Mouse (Mus musculus): ENCODE measurements around the gene Apln.

- TF ChIP-seq POLR2A (IDR thresholded peaks at IDR 0.05; ENCODE audit: extremely low read depth, insufficient read depth, low read length) (no peak), CTCF (IDR thresholded peaks at IDR 0.05; ENCODE audit: low read depth, low read length) (no peak)
Measured at GRCm38 (mm10) chrX:47998412-47998811, 36.2 kb downstream of the Apln start.
